Mouse (Mus musculus): ENCODE measurements around the gene 2410004B18Rik.

Gene 2410004B18Rik

GRCm38 (mm10) chr3:145924649-145925337 lies 13.0 kb upstream of the 2410004B18Rik start:
- in situ Hi-C loops (cut with MboI, MseI), result loop anchor here (5.0 to 25.0 kb wide), 4 partner anchors 588 to 1362 kb away; partner anchors contain the start of genes Hs2st1, Odf2l, Rpf1 and Selenof

GRCm38 (mm10) chr3:145925506-145925905 lies 12.3 kb upstream of the 2410004B18Rik start:
- in situ Hi-C loops (cut with MboI, MseI), result loop anchor here (25.0 kb wide), 1 partner anchor 587 kb away; the partner anchor contains the start of gene Rpf1

GRCm38 (mm10) chr3:145929525-145930400 lies 8.1 kb upstream of the 2410004B18Rik start:
- in situ Hi-C loops (cut with MboI, MseI), result loop anchor here (25.0 kb wide), 1 partner anchor 583 kb away; the partner anchor contains the start of gene Rpf1

GRCm38 (mm10) chr3:145933845-145934244 lies 4.0 kb upstream of the 2410004B18Rik start:
- in situ Hi-C loops (cut with MboI, MseI), result loop anchor here (25.0 kb wide), 1 partner anchor 578 kb away; the partner anchor contains the start of gene Rpf1

GRCm38 (mm10) chr3:145938405-145939349 lies 863 bp downstream of the 2410004B18Rik start:
- in situ Hi-C loops (cut with MboI, MseI), result loop anchor here (25.0 kb wide), 1 partner anchor 574 kb away; the partner anchor contains the start of gene Rpf1

- in situ Hi-C loops (cut with MboI, MseI), result loop anchor here (25.0 kb wide), 1 partner anchor 573 kb away; the partner anchor contains the start of gene Rpf1
Observed at GRCm38 (mm10) chr3:145939402-145939801, 1.6 kb downstream of the 2410004B18Rik start.

- in situ Hi-C loops (cut with MboI, MseI), result loop anchor here (10.0 to 25.0 kb wide), 2 partner anchors 125 to 572 kb away; partner anchors contain the start of gene Rpf1
Observed at GRCm38 (mm10) chr3:145939971-145940370, 2.2 kb downstream of the 2410004B18Rik start.

GRCm38 (mm10) chr3:145941971-145942370 lies 4.2 kb downstream of the 2410004B18Rik start:
- in situ Hi-C loops (cut with MboI, MseI), result loop anchor here (10.0 to 25.0 kb wide), 2 partner anchors 123 to 570 kb away; partner anchors contain the start of gene Rpf1

GRCm38 (mm10) chr3:145944348-145944747 lies 6.5 kb downstream of the 2410004B18Rik start:
- in situ Hi-C loops (cut with MboI, MseI), result loop anchor here (10.0 to 25.0 kb wide), 2 partner anchors 120 to 568 kb away; partner anchors contain the start of gene Rpf1

GRCm38 (mm10) chr3:145945904-145946303 lies 8.1 kb downstream of the 2410004B18Rik start:
- in situ Hi-C loops (cut with MboI, MseI), result loop anchor here (10.0 to 25.0 kb wide), 2 partner anchors 119 to 566 kb away; partner anchors contain the start of gene Rpf1

- in situ Hi-C loops (cut with MboI, MseI), result loop anchor here (10.0 to 25.0 kb wide), 2 partner anchors 118 to 566 kb away; partner anchors contain the start of gene Rpf1
Observed at GRCm38 (mm10) chr3:145946654-145947053, 8.8 kb downstream of the 2410004B18Rik start.

GRCm38 (mm10) chr3:145947539-145948204 lies 9.9 kb downstream of the 2410004B18Rik start:
- in situ Hi-C loops (cut with MboI, MseI), result loop anchor here (10.0 to 25.0 kb wide), 2 partner anchors 117 to 565 kb away; partner anchors contain the start of gene Rpf1

GRCm38 (mm10) chr3:145950034-145950814 lies 12.4 kb downstream of the 2410004B18Rik start:
- in situ Hi-C loops (cut with MboI, MseI), result loop anchor here (5.0 kb wide), 1 partner anchor 227 kb away; no protein-coding TSS in a partner anchor

- in situ Hi-C loops (cut with MboI, MseI), result loop anchor here (5.0 kb wide), 1 partner anchor 227 kb away; no protein-coding TSS in a partner anchor
Observed at GRCm38 (mm10) chr3:145950815-145951130, 13.0 kb downstream of the 2410004B18Rik start.

GRCm38 (mm10) chr3:145951287-145952165 lies 13.7 kb downstream of the 2410004B18Rik start:
- in situ Hi-C loops (cut with MboI, MseI), result loop anchor here (5.0 kb wide), 1 partner anchor 226 kb away; no protein-coding TSS in a partner anchor

- in situ Hi-C loops (cut with MboI, MseI), result loop anchor here (5.0 kb wide), 1 partner anchor 224 kb away; no protein-coding TSS in a partner anchor
Observed at GRCm38 (mm10) chr3:145952945-145953344, 15.1 kb downstream of the 2410004B18Rik start.

- in situ Hi-C loops (cut with MboI, MseI), result loop anchor here (5.0 kb wide), 1 partner anchor 224 kb away; no protein-coding TSS in a partner anchor
Observed at GRCm38 (mm10) chr3:145953411-145953810, 15.6 kb downstream of the 2410004B18Rik start.

- in situ Hi-C loops (cut with MboI, MseI), result no loop called here
Observed at GRCm38 (mm10) chr3:145959824-145960223, 22.0 kb downstream of the 2410004B18Rik start.
